Mouse (Mus musculus) ovary, postnatal 14 days (tissue): ENCODE data around the gene Rnf187.

Experiments
- DNase-seq: peaks from one replicate; pipeline ENCODE4 v3.0.0; 2022; ENCODE audit warnings: low spot score

Rnf187 gene

DNA sequence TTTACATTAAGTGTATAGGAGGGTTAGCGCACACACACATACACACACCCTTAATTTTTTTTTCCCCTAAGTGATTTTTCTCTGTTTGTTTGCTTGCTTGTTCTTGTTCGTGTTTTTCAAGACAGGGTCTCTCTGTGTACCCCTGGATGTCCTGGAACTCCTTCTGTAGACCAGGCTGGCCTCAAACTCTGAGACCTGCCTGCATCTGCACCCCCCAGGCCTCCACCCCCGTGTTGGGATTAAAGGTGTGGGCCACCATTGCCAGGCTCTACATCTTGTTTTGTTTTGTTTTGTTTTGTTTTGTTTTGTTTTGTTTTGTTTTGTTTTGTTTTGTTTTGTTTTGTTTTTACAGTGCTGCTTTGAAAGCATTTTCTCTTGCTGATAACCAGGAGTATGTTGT lies 8.6 kb upstream of the Rnf187 start:
- no peak for DNase-seq

DNA sequence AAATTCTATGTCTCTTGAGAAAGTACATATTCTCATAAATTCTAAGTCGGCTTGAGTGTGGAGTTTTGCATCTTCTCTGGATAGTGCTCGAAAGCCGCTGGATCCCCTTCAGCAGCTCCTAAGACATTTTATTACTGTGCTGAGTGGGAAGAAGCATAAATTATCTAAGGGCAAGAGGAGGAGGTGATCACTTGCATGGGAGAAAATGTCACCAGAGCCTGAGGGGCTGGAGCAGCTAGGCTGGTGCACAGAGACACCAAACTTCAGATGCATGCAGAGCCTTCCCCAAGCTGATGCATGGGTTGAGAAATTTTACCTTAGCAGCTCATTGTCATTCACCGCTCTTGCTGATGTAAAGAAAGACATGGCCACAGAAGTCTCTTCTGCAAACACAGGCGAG lies 5.4 kb upstream of the Rnf187 start:
- no peak for DNase-seq

DNA sequence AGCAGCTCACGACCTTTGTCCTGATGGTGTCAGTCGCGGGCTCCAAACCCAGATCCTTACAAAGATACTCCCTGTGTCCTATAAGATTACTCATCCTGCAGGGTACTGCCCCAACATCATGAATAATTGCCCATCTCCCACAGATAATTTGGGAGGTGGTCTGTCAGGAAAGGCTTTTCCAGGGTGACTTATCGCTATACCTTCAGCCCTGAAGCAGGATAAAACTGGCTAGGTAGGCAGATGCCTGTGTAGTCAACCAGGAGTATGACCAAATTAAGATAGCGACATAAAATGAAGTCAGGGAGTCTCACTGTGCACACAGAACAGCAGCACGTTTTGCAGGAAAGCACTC lies 348 bp upstream of the Rnf187 start:
- no peak for DNase-seq

DNA sequence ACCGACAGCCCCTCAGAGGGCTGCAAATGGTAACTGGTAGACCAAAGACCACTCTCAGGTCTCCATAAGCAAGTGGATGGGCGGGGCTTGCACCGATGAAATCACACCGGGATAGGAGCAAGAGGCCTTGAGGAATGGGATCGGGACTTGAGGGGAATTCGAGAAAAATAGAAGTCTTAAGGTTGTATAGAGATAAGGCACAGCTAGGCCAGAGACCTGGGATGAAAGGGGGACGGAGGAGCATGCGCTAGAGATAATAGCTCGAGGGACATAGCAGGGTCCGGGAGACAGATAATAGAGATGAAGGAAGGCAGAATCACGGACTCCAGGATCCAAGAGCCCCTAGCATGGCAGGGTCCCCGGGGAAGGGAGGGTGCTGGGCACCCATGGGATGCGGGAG lies 807 bp downstream of the Rnf187 start:
- DNase-seq: no peak

DNA sequence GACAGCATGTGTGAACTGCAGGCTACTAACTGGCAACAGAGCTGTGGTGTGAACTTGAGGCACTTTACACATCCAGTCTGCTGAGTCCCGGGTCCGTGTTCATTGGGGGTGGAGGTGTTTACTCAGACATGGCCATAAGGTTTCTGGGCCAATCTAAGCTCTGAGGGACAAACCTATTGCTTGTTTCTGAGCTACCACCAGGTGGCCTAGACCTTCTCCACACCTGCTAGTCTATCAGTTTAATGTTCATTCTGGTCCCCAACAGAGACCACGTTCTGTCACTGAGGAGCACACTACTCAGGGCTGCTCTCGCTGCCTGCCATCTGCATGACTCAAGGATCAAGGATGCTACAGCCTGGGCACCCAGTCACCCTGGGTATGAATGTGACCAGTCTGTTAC lies 7.1 kb downstream of the Rnf187 start:
- DNase-seq: no peak

DNA sequence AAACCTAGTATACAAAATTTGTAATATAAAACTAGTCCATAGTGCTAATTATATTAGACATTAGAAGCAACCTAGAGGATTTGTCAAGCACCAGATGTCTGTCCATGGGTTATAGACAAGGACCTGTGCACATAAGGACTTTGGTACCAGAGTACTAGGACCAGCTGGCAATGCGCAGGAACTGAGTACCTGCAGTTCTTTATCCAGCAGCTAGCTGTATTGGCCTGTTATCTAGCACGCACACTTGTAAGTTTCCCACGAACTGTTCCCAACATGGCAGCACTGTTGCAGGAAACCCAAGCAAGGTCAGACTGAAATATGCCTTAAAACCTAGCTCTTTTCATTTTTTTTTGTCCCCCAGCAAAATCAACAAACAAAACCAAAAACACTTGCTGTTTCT lies 8.5 kb downstream of the Rnf187 start:
- DNase-seq: no peak

DNA sequence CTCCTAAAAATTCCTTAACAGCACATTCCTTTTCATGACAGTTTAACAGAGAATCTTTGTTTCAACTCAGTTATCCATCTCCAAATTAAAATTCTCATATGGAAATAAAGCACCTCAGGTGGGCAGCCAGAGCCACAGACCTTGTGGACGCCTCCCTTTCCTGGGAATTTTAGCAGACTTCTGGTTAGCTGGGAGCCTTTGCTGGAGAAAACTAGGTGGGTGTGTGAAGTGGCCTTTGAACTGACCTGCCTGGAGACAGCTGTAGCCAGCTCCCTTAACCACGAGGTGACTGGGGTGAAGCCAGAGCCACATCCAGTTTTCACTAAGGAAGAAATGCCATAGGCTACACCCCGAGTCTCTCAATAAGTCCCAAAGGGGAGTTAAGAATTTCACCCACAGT lies 9.1 kb downstream of the Rnf187 start:
- no peak for DNase-seq

DNA sequence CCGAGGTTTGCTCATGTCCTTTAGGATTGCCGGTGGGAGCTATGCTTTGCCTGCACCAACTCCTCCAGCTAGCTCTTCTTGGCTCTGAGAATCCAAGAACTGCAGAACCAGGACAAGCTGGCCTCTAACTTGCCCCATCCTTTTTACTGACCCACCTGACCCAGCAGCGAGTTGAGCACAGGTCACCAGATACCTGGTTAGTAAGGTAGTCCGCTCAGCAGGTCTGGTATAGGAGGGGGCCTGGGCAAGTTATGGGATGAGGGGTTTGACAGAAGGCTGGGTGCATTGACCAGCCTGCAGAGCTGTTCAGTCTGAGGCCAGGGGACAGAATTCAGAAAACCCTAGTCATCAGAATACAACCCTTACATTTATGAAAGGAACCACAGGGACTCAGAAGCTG lies 9.7 kb downstream of the Rnf187 start:
- no peak for DNase-seq

DNA sequence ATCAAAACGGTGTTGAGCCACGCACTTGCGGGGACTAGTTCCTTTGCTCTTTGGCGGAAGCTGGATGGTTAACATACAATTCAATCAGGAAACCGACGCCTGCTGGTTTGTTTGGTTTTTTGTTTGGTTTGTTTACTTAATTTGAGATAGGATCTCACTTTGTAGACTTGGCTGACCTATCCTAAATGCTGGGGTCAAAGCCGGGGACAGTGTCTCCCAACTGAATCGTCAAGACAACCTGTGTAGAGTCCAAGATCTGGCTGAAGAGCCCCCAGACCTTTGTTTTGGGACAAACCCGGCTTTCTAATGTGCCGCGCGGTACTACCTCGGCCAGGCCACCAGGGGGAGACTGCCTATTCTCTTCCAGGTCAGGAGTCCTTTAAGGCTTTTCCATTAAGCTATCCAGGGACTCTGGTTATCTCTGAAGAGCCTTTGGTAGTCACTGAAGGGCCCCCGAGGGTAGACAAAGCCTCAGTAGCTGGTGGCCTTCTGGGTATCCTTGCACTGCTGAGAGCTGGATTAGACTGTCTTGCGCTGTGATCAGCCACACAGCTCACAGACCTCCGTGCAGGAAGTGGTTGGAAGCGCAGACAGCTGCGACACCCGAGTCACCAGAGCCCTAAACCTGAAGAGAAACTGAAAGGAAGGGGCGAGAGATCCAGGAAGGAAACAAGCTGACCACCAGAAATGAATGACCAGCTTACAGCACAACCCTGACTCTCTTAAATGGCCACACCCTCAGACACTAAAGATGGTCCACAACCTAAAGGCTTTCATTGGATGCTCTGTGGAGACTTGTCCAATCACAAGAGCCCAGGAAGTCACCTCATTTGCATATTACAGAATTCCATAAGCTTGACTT lies 10.7 kb downstream of the Rnf187 start:
- peak; percentile 38 for DNase-seq

DNA sequence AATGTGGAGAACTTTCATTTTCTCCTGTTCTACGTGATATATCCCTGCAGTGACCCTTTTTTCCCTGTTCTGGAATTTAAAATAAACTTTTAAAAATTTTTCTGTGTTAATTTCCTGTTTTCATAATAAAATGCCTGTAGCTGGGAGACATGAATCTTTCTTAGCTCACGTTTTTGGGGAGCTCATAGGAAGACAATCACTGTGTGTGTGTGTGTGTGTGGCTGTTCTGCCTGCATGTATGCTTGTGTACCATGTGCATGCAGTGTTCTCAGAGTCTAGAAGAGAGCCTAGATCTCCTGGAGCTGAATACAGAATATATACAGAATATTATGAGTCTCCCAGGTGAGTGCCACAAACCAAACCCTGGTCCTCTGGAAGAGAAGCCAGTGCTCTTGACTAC lies 11.7 kb downstream of the Rnf187 start:
- DNase-seq: no peak

DNA sequence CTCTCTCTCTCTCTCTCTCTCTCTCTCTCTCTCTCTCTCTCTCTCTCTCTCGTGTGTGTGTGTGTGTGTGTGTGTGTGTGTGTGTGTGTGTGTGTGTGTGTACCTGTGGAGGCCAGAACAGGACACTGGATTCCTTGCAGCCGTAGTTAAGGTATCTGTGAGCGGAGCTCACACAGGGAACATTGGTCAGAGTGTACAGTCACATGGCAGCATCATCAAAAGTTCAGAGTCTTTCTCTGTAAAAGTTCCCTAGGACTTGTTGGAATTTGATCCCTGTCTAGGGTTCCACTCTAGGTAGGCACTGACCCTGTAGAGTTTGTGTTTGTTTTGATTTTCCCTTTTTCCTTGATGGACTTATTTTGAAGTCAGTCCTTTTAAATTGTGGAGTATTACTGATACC lies 12.1 kb downstream of the Rnf187 start:
- DNase-seq: no peak

DNA sequence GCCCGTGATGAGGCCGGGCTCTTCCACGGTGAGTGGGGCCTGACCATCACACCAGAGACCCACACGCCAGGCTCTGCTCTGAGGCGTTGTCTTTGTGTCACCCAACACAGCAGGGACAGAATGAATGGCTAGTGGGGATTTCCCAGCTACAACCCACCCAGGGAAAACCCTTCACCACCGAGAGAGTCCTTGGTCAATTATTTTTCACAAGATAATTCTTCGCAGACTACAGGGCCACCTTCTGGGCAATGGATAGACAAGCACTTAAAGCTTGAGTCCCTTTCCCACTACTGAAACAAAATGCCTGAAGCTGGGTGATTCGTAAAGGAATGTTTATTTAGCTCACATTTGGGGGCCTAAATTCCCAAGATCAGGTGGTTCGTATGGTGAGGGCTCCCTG lies 16.3 kb downstream of the Rnf187 start:
- no peak for DNase-seq

DNA sequence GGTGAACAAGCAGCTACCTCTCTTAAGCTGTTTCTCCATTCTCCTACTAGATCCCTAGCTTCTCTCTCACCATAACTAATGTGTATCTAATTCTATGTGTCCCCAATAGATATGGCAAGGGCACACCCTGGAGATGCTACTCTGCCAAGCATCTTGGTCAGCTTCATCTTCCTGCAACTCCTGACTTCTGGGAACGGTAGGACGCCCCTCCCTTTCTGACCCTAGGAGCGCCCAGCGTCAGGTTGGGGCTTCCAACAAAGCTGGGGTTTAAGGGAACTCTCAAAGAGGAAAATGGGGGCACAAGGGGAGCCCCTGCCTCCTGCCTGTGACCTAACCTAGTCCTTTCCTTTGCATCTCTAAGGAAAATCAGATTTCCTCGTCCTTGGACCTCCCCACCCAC lies 20.0 kb downstream of the Rnf187 start:
- no peak for DNase-seq

DNA sequence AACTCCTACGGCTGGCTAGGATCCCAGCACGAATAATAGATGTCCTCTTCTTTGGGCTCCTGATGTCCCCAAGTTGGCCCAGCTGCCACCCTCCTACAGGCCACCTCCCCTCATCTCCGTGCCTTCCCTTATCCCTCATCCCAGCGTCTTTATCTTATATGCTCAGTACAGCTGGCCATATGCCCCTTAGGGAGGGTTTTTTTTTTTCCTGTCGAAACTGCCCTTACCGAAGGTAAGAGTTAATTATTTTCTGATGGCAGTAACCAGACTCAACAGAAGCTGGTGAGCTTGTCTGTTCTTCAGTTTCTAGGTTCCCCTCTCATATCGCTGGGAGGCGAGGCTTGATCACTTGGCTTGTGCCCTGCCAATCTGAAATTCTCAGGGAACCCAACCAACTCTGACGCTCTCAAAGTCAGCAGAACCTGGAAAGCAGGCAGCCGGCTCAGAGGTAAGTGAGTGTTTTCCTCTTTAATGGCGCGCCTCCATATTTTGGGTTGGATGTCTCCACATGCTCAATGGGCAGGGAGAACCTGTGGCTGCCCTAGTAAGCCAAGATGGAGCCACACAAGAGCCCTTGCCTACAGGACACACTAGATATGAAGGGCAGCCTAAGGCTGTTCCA lies 20.9 kb downstream of the Rnf187 start, which contains the start of gene Btnl10:
TSS of gene Btnl10 (plus strand) at position 164 of the 622 bp plus-strand sequence.
- no peak for DNase-seq

DNA sequence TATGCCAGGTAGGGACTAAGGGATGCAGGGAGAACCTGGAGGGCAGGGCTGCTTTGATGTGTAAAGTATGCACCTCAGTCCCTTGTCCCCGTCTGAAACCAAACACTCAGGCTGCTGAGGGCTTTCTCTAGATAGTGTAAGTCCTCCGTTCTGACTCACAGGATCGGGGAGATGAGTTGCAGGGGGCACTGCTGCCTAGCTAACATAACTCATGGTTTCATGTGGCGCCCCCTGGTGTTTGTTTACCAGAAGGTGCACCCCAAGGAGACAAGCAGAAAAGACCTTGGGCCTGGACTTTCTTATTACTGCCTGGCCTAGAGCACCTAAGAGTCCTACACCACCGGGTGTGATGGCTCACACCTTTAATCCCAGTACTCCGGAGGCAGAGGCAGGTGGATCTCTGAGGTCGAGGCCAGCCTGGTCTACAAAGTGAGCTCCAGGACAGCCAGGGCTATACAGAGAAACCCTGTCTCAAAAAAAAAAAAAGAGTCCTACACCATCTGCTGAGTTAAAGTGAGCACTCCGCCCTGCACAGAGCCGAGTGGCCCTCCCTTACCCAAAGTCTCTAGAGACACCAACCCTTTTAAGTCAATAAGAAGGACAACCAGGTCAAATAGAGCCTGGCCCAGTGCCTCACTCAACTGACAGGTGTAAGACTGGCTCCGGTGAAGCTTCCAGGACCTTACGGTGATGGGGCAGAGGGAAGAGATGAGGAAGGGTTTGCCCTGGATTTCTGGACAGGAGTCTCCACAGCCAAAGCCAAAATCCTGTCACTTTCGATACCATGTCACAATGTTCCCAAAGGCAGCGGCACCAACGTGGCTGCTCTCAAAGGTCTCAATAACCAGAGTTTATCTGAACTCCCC lies 21.6 kb downstream of the Rnf187 start:
- no peak for DNase-seq

DNA sequence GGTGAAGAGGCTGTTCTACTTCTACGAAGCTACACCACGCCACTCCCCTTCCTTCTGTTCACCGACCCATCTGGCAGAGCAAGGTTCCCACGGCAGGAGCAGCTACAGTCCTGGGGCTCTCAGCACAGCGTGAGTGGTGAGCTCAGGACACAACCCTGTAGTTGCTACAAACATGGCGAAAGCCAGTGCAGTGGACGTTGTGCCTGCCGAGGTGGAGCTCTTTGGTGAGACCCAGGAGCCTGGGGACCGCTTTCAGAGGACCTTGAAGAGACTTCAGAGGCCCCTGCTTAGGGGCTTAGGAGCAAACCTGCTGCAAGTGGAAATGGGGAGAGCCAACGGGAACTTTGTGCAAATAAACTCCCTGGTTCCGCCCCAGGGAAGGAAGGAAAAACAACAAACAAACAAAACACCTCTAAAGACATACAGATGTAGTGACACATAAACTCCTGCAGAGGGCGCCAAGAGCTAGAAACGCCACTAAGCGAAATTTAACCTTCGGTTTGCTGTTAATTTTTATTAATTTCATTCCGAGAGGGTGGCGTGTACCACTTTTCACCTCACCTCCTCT lies 24.2 kb downstream of the Rnf187 start:
- DNase-seq: no peak

DNA sequence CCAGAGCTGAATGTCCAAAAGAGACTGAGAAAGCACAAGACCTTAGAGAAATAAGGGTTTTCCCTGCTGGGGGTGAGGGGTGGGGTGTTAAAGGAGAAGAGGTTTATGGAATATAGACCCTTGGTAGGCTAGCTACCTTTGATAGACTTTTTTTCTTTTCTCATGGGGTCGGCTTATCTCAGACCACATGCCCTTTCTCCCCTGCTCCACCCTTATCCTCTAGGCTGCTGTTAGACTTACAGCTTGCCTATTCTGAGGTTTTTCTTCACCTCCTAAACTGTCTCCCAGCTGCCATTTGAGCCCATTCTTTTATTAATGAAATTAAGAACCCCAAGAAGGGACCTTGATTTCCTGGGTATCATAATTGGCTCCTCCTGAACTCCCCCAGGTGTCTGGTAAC lies 24.9 kb downstream of the Rnf187 start:
- no peak for DNase-seq

DNA sequence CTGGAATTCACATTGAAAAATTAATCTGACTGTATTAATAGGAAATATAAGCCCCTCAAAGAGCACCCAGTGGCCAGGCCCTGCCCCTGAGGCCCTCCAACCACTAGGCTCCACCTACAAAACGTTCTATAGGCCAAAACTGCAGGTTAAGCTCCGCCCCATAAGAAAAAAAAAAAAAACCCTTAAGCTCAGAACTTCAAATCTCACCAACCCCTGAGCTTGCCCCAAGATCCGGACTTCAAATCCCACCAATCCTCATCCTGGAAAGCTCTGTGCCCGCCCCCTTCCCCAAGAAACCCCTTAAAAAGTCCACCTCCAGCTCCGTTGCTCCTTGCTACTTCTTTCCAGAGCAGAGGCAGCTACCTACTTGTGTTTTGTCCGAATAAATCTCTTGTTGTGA lies 33.9 kb downstream of the Rnf187 start:
- DNase-seq: no peak

DNA sequence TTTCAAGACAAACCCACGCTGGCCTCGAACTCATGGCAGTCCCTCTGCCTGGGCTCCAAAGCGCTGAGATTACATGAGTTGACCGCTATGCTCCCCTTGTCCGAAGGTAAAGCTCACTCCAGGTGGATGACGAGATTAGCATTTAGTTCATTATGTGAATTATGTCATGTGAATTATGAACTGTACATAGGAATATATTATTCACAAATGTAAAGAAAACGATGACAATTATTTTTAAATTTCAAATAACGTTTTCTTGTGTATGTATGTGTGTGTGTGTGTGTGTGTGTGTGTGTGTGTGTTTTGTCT lies 34.4 kb downstream of the Rnf187 start:
- no peak for DNase-seq

DNA sequence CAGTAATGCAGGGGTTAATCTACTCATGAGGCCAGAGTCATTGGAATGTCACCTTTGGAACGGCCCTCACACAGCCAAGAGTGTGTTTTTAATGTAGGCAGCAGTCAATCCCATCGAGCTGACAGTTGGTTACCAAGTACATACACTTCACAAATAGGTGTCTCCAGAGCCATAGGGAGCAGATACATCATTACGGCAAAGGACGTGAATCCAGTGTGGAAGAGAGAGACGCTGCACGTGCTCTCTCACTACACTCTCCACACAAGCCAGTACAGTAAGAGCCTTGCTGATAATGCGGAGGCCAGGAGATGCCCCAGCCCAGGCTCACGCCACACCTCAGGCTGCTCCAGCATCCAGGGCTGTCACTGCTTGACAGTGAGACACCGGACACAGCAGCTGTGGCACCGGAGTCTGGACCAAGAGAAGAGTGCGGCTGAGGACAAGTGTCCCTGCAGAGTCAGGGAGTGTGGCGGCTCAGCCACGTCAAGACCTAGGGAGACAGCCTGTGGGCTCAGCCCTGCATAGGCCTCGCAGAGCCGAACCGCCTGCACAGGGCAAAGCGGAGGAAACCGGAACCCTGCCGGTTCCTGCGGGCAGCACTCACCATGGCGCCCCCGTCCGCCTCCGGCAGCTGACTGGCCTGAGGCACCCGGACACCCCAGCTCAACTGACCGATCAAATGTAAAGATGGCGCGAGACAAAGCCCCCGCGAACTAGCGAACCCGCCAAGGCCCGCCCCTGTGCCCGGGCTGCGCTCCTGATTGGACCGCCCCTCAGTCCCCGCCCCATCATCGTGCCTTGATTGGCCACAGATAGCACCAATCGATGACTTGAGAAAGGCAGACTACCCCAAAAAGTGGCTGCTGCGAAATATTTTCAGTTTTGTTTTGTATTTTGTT lies 35.0 kb downstream of the Rnf187 start, which contains the start of gene Zfp39:
TSS of gene Zfp39 (minus strand) at position 715 of the 899 bp plus-strand sequence.
- peak; percentile 96 for DNase-seq

DNA sequence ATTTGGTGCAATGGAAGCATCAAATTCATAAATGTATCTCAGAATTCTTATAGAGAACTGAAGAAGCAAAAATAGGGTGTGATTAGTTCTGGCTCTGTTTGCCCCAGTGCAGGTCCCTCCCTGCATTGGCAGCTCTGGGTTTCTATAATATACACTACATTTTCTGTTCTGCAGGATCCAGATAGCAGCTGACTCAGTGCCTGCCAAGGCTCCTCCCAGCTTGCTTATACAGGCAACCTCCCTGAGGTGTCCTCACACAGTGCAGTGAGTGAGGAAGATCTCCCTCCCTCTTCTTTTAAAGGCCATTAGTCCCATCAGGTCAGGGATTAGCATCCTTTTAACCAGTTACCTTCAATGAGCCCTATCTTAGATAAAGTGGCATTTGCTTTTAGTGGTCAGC lies 37.6 kb downstream of the Rnf187 start:
- DNase-seq: no peak

DNA sequence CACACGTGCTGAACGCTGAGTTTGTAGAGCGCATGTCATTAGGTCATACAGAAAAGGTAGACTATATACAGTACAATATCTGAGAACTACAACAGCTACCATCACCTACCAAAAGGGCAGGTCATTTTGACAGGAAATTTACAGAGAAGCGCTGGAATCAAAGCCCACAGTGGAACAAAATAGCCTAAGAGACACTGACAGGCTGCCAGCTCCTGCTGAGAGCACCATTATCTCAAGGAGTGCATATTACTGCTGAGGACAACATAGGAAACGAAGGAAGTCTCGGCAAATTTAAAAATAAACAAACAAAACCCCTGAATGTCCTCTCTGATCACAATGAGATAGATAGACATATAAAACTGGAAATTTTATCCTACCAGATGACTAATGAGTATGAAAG lies 41.2 kb downstream of the Rnf187 start:
- no peak for DNase-seq
